Mouse (Mus musculus): Measurements from ENCODE around the gene Wdr11.
A peak's percentile ranks its signal among the peaks of the same experiment; 100 is the strongest.

Gene Wdr11

DNA sequence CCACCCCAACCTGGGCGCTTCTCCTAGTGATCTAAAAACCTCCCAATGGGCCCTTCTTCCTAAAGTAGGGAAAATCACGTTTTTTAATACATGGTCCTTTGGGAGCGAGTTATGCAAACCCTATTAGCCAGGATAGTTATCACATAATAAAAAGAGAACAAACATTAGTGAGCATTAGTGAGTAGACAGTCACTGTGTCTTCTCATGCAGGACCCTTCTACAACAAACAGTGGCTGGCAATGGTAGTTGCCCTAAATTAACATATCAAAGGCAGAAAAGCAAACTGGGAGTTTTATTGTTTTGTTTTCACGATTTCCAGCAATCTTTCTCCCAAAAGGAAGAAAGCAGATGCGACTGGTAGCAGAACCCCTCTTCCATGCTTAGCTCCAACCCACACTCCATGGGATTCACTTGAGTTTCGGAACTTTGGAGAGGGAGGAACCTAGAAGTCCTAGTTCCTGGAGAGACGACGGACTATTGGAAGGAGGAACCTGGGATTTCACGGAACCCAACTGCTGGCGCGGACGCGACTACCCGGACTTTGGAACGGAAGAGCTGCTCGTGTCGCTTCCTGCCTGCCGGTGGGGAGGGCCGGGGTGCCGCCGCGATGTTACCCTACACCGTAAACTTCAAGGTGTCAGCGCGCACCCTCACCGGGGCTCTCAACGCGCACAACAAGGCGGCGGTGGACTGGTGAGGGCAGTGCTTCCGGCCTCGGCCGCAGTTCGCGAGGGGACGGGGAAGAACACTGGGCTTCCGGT lies at the start of gene Wdr11:
Wdr11 (plus strand) TSS at position 493 of the 761 bp plus-strand sequence.
- DNase-seq (ENCODE audit: extremely low spot score, low spot score): peak; percentile 81

DNA sequence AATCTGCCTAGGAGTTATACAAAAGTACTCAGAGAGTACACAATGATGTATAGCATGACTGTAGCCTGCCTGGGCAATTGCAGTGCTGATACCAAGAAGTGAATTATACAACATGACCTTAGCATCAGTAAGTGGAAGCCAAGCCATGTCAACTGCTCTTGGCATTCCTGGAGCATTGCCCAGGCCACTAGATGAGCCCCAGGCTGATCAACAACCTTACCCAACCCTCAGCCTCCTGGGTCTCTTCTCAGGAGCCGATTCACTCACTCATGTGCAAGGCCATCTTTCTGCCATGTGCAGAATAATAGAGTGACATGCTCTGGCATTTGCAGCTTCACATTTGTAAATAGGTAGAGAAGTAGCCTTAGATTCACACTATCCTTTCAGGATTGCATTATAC lies 24.1 kb upstream of the Wdr11 start:
- DNase-seq (ENCODE audit: extremely low spot score, low spot score): no peak

DNA sequence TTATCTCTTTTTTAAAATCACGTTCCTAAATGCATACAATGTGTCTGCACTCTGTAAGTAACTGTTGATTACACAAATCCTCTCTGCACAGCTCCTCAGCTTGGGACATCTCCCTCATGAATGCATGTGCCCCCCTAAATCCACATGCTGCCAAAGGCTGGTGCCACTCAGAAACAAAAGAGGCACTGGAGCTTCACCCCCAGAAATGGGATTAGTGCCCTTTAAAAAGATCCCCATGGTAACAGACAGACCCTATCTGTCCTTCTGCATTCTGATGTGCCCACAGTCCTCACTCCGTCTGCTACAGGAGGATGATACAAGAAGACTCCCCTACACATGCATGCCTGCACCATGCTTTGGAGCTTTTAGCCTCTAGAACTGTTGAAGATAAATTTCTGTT lies 23.3 kb upstream of the Wdr11 start:
- no peak for DNase-seq (ENCODE audit: extremely low spot score, low spot score)

DNA sequence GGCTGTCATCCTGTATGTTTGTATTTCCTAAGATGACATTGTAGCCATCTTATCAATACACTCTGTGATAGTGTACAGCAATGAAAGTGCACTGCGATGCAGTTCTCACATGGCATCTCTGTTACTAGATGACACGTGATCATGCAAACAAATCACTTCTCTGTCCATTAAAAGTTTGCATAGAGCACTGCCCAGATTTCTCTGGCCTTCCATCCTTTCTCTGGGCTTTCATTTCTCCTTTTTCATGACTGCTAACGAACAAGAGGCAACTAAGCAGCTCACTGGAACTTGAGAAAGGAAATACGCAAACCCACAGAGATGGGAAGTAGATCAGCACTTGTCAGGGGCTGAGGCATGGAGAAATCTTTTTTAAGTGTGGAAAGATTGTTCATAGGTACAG lies 17.2 kb upstream of the Wdr11 start:
- no peak for DNase-seq (ENCODE audit: extremely low spot score, low spot score)

DNA sequence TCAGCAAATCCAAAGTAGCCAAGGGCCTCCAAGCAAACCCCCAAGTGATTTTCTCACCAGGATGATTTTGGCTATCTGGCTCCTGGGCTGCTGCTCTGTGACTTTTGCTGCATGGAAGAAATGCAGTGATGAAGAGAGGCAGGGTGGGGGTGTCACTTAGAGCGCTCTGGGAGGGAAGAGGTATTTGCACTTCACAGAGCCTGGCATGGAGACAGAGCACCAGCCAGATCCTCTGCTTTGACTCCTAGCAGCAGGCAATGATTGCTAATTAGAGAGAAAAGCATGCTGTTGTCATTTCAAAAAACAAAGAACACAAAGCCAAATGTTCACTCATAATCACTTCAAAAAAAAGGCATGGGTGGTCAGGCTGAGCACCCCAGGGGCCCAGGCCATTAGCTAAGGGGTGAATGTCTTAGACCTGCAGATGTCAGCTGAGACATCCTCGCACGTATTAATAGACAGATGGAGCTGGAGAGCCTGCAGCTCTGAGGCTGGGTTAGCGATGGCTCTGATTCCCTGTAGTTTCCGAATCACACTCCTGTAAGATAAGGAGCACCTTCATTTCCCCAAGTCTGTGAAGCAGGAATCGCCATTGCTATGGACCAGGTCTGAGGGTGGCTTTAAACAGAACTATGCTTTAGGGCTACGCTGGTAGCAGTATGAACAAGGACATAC lies 16.4 kb upstream of the Wdr11 start:
- DNase-seq (ENCODE audit: extremely low spot score, low spot score): no peak

DNA sequence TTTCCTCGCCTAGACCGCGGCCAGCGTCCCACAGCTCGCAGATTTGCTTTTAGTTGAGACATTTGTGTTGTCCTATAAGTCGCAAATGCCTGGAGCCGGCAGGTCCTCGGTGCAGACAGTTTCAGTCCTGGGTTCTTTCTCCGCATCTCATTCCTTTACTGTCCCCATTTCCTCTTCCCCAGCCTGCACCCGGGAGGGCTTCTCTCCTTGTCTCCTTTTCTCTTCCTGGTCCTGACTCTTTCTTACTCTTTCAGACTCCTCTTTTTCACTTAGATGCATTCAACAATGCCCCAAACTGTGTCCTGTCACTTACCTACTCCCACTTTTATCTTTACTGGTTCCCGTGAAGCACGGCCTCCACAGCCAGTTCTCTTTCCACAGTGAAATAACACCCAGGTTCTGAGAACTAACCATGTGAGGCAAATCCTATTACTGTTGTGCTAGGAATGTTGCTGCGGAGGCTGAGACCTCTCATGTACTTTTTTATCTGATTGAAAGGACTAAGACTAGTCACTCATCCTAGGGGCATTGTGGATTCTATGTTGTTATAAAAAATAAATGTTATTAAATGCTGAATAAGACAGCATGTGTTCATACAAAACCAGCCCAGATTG lies 576 bp downstream of the Wdr11 start:
- no peak for DNase-seq (ENCODE audit: extremely low spot score, low spot score)

DNA sequence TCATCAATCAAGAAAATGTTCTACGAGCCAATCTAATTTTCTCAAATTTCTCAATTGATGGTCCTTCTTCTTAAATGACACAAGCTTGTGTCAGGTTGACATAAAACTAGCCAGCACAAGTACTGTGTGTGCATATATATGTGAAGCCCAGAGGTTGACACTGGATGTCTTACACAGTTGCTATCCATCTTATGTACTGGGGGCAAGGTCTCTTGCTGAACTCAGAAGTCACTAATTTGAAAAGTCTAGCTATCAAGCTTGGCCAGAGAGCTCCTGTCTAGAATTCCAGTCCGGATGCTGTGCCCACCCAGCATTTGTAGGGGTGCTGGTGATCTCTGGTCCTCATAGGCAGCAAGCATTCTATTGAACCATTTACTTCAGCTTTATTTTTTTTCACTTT lies 5.5 kb downstream of the Wdr11 start:
- DNase-seq (ENCODE audit: extremely low spot score, low spot score): no peak

DNA sequence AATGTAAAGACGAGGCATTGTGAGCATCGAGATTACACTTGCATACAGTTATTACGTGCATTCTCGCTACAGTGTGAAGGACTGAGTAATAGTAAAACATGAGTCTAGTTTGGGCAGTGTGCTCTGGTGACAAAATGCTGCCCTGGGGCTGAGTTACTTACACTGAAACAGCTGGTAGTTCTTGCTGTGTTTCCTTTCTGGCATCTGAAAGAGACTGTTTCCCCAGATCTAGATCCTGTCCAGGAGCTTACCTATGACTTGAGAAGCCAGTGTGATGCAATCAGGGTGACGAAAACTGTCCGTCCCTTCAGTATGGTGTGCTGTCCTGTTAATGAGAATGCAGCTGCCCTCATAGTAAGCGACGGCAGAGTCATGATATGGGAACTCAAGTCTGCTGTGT lies 14.6 kb downstream of the Wdr11 start:
- no peak for DNase-seq (ENCODE audit: extremely low spot score, low spot score)

DNA sequence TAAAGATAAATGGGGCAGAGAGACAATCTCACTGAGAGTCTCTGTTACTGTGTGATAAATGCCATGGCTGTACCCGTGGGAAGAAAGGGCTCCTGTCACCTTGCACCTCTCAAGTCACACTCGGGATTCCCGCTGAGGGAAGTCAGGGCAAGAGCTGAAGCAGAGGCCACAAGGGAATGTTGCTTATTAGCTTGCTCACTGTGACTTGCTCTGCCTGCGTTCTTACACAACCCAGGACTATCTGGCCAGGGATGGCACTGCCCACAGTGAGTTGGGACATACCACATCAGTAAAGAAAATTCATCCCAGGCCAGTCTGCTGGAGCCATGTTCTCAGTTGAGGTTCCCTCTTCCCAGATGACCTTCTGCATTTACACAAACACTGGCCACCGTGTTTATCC lies 29.5 kb downstream of the Wdr11 start:
- DNase-seq (ENCODE audit: extremely low spot score, low spot score): no peak

DNA sequence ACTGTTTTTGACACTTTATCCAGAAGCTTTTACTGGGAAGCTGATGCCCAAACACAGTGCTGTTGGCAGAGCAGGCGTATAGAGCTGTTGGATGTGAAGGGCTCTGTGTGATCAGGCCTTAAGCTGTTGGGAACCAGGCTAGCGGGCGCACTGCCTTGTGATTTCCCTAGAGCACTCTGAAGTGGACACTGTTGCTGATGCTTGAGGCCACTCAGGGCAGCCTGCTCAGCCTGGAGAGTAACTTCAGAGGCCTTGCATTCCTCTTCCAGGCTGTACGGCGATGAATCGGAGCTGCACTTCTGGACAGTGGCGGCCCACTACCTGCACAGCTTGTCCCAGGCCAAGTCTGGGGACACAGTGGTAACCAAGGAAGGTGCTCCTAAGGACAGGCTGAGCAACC lies 38.7 kb downstream of the Wdr11 start:
- DNase-seq (ENCODE audit: extremely low spot score, low spot score): no peak

DNA sequence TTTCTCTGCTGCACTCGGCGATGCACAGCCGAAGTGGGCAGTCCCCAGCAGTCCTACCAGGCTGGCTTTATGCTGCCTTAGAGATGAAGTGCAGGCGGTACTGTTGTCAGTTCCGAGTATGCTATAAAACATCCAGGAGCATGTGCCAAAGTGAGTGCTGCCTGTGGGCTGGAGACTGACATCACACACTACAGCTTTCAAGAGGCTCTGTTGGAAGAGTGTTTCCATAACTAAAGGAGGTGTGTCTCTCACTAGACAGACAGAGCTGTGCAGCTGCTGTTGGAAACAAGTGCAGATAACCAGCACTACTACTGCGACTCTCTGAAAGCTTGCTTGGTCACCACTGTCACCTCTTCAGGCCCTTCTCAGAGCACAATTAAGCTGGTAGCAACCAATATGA lies 39.8 kb downstream of the Wdr11 start:
- no peak for DNase-seq (ENCODE audit: extremely low spot score, low spot score)

DNA sequence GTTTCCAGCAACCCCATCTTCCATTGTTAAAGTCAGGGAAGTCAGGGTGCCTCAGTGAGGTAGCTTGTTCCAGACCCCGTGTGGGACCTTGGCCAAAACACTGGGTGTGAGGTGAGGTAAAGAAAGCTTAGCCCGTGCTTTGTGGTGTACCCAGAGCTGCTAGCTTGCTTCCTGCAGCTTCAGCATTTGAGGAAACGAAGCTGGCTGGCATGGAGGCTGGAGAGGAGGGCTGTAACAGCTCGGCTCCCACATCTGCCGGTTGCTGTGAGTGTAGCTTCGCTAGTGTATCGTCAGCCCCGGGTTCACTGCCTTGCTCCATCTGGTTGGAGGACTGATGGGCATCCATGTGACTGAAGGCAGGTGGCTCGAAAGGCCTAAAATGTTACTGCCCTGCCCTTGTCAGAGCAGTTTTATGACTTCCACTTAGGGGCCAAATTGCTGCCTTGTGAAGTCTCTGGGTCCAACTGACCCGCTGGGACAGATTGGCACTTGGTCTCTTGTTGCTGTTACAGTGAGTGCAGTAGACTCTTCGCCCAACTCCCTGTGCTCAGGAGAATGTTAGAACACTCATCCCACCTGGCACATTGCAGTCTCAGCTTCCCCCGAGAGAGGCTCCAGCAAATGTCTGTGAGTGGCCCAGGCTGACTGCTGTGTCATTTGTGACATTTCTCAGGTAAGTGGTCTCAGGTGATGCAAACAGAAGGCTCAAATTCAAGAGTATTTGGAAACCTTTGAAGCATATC lies 44.4 kb downstream of the Wdr11 start:
- no peak for DNase-seq (ENCODE audit: extremely low spot score, low spot score)

DNA sequence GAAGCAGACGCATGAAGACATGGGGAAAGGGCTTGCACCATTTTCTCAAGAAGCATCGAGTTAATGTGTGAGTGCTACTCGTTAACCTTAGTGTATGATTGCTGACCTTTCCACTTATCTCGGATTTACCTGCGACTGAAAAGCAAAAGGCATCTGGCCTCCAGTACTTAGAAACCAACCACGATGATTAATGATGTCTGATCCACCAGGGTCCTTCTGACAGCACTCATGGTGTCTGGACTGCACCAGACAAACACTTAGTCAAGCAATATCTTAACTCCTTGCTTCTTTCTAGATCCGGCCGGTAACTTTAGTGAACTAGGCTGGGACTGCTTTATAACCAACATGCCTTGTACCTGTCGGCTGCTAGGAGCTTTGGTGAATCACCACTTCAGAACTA lies 45.3 kb downstream of the Wdr11 start:
- no peak for DNase-seq (ENCODE audit: extremely low spot score, low spot score)

DNA sequence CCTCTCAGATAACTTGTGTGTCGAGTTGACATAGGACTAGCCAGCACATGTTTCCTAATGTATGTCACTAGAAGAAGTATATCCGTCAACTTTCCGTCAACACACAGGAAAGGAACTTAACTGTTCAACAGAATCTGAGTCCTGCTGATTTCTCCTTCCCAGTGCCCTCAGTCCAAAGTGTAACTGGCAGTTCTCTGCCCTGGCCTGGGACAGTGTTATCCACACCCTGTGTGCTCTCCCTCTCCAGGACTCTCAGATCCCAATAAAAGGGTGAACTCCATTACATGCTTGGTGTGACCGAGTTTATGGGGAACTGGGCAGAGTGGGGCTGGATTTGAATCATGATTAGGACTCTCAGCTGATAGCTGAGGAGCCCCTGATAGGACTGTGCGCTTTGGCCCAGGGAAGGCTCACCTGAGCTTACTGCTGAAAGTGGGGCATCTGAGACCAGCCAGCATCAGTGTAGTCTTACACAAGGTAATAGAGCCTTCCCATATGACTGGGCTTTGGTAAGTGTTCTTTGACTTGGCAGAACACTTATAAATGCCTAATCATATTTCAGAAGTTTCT lies 46.3 kb downstream of the Wdr11 start:
- DNase-seq (ENCODE audit: extremely low spot score, low spot score): no peak

DNA sequence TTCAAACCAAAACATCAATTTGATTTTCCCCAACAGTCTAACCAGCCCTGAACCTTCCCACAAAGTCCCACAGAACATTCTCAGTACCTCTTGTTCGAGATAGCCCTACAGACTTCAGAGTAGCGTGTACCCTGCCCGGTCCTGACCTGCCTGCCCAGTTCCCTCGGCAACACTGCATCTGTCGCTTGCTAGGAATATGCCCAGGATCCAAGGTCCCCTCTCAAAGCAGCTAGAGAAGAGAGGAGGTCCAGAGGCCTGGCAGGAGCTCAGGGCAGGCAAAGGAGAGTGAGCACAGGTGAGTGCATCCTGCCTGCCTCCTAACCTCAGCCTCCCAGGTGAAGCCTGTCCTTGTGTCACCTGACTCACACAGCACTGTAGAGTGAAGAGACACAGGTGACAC lies 47.3 kb downstream of the Wdr11 start:
- DNase-seq (ENCODE audit: extremely low spot score, low spot score): no peak

DNA sequence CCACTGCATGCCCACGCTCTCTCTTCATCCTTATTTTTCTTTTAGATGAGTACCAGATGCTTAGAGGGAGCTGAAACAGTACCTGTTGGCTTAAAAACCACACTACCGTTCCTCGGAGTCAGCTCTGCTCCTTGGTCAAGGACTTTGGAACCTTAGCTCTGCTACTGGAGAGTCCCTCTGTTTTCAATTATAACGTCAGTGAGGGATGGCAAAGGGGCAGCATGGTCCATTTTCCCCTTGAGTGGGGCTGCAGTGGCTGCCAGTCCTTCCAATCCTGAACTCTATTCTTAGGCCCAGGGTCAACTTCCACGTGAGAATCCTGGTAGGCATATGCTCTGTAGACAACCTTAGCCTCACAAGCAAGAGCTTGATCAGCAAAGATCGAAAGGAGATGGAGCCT lies 48.2 kb downstream of the Wdr11 start:
- DNase-seq (ENCODE audit: extremely low spot score, low spot score): no peak

DNA sequence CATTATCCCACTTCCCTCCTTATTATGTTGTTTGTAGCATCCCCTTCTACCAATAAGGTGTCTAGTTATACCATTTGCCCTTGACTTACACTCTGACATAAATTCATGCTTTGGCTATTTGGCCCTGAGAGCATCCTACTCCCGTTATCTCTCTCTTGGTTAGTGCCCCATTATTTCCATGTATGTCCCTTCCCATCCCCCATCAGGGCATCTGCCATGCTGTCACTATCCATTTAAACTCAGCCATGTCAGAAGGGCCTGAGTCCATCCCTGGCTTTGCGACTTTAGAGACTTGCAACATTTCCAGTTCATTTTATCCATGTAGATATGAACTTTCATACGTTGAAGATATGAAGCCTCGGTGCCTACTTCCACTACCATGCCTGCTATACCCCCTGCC lies 51.6 kb downstream of the Wdr11 start:
- DNase-seq (ENCODE audit: extremely low spot score, low spot score): no peak

DNA sequence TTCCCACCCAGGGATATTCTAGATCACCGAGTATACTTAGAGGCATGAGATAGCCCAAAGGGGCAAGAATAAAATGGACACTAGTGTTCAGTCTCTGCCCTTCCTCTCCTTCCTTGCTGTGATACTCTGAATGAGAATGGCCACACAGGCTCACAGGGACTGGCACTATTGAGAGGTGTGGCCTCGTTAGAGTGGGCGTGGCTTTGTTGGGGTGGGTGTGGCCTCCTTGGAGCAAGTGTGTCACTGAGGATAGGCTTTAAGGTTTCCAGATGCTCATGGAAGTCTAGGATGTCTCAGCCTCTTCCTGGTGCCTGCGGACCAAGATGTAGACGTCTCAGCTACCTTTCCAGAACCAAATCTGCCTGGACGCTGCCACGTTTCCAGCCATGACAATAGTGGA lies 56.1 kb downstream of the Wdr11 start:
- no peak for DNase-seq (ENCODE audit: extremely low spot score, low spot score)

DNA sequence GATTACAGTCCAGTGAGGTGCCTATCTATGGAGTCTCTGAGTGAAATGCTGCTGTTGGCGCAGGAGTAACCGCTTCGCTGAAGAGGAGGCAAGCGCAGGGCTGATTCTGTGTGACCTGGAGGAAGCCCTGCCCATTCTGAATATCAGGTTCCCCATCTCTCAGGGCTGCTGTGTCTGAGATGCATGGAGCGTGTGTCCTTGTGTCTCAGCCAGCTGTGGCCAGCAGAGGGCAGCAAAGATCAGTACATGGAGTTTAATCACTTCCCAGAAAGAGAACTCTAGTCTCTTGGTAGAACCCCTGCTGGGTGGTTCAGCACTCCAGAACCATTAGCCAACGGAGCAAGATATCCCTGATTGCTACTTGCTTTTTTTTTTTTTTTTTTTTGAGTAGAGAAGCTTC lies 57.3 kb downstream of the Wdr11 start:
- DNase-seq (ENCODE audit: extremely low spot score, low spot score): peak; percentile 92

DNA sequence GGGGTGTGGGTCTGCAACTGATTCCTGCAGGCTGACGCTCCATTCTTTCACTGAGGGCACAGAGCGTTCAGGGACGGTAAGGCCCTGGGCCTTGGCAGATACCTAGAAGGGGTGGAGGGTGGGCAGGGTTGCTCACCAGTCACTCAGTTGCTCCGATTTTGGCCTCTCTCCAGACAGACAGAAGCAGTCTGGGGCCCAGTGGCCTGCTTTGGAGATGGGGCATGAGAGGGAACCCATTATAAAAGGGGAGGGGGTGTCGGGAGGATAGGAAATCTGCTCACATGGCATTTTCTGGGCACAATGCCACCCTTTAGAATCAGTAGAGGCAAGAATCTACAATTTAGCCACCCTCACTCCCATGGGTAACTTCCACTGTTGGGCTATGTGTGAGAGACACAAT lies 59.1 kb downstream of the Wdr11 start:
- DNase-seq (ENCODE audit: extremely low spot score, low spot score): no peak

DNA sequence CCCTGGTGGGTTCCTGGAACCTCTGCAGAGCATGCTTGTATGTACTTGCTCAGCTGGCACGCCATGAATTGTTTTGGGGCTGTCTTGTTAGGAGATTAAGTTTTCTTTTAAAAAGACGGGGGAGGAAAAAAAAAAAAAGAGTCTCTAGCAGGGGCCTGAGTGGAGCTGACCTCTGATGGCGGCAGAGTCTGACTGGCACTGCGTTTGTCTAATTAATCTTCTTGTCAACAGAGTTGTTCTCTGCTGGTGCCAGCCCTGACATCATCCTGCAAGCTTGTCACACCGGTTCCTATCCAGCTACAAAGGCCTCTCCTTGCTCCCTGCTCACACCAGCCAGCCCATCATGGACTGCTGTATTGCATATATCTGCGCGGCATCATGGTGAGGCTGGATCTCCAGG lies 60.1 kb downstream of the Wdr11 start:
- no peak for DNase-seq (ENCODE audit: extremely low spot score, low spot score)
